Mouse (Mus musculus): ENCODE data around the gene Otud7a.

The Otud7a gene

GRCm38 (mm10) chr7:63774291-63774690 lies 329.7 kb downstream of the Otud7a start:
- DNase-seq (ENCODE audit: low read depth, low spot score), result no peak

- DNase-seq (ENCODE audit: low read depth, low spot score), result no peak
Observed at GRCm38 (mm10) chr7:63777328-63777727, 332.8 kb downstream of the Otud7a start.

GRCm38 (mm10) chr7:63780821-63781220 lies 336.3 kb downstream of the Otud7a start:
- DNase-seq (ENCODE audit: low read depth, low spot score), result no peak

- no peak for DNase-seq (ENCODE audit: low read depth, low spot score)
Observed at GRCm38 (mm10) chr7:63789743-63790142, 345.2 kb downstream of the Otud7a start.

GRCm38 (mm10) chr7:63796001-63796632 lies 351.6 kb downstream of the Otud7a start:
- no peak for DNase-seq (ENCODE audit: low read depth, low spot score)

- no peak for DNase-seq (ENCODE audit: low read depth, low spot score)
Observed at GRCm38 (mm10) chr7:63798446-63798845, 353.9 kb downstream of the Otud7a start.

GRCm38 (mm10) chr7:63799304-63799703 lies 354.8 kb downstream of the Otud7a start:
- DNase-seq (ENCODE audit: low read depth, low spot score), result no peak

- no peak for DNase-seq (ENCODE audit: low read depth, low spot score)
Observed at GRCm38 (mm10) chr7:63802751-63803150, 358.2 kb downstream of the Otud7a start.
